Mouse (Mus musculus): ENCODE results near the gene Purb.

DNA sequence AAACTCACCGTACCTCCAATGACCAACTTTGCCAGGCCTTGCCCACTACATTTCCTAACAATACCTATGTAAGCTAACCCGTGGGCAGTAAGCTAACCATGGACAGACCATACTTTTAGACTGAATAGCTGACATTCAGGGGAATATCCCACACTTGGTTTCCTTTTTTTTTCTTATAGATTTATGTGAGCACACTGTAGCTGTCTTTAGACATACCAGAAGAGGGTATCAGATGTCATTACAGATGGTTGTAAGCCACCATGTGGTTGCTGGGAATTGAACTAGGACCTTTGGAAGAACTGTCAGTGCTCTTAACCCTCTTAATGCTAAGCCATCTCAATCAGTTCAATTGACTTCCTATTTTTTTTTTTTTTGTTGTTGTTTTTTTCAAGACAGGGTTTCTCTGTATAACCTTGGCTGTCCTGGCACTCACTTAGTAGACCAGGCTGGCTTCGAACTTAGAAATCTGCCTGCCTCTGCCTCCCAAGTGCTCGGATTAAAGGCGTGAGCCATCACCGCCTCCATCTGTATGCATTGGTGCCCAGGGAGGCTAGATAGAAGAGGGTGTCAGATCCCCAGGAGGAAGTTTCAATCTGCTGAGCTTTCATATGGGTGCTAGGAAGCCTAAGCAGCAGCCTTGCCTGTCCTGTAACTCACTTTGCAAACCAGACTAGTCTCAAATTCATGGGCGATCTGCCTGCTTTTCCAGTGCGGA is 48.6 kb upstream of the Purb start:
- TF ChIP-seq POLR2A (IDR thresholded peaks at IDR 0.05; ENCODE audit: low read depth, low read length) (no peak), CTCF (IDR thresholded peaks at IDR 0.05; ENCODE audit: extremely low read depth, insufficient read depth, insufficient read length, insufficient replicate concordance) (no peak)
